Mouse (Mus musculus) ES-CJ7 (cell line): Measurements from ENCODE around the gene Cacna2d4.
"Not testable (repeated sequence)": the region's sequence is repeated elsewhere in the genome, so short reads cannot be mapped to it uniquely, and the experiment has no call there.

Source experiments
- DNase-seq: peaks from one replicate; pipeline ENCODE4 v3.0.0; 2011; ENCODE audit warnings: low read depth, low spot score

Gene Cacna2d4

DNA sequence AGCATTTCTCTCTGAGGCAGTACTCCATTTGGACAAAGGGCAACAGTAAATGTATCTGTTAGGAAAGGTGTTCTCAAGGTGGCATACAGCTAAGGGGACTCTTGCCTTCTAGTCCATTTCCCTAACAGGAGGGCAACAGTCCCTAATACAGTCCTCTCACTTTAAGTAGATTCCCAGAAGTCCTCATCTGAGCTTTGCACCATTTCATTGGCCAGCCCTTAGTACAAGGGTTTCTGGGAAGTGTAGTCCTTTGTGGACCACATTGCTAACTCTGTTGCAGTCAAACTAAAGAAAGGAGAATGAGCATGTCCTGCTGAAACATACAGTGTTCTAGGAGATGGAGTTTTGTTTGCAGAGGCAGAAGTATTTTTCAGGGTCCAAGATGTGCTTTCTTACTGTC, 105.1 kb downstream of the Cacna2d4 start:
- DNase-seq = peak; percentile 51

DNA sequence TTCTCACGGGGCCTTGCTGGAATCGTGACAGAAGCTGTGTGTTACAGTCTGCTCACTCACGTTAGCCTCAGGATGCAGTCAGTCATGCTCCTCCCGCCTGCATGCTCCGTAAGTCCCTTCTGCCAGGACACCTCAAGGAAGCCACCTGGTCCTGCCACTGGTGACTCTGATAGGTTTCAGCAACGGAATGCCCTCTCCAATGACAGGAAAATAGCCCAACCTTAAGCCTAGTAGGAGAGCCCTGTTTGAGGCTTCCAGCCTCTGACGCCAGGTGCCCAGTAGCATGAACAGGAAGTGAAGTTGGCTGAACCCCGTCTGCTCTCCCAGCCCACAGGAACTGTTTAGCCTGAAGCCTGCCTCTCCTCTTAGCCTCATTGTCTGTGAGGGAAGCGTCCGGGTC, 109.9 kb downstream of the Cacna2d4 start:
- no peak for DNase-seq

DNA sequence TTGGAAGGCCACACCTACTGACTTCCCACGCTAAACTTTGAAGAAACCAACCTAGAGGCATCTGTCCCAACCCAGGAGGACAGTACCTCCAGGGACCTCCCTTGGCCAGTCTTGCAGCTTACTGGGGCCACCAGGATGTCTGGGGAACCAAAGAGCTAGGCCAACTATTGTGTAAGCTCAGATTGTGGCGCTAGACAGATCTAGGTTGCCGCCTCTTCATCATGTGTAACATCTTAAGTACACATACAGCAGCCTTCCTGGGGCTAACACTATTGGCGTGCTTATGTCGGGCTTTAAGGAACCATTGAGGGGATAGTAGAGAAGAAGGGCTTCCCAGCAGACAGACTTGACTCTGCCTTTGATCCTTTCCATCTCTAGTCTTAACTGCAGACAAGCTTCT, 111.5 kb downstream of the Cacna2d4 start:
- no peak for DNase-seq

DNA sequence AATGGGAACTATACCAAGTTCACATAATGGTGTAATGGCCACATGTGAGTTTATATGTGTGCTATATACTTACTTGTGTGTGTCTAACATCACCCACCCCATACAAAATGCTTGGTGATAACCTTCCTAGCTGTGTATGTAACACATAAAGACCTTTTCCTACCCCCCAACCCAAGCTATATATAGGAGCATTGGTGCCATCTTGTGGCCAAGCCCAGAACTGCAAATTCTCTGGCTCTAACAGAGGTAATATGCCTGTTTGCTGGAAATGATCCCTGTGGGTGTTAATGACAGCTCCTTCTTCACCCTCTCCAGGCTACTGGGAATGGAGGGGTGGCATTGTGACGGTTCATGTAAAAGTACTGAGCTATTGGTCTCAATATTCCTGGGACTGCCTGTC, 111.9 kb downstream of the Cacna2d4 start:
- peak; percentile 77 for DNase-seq

DNA sequence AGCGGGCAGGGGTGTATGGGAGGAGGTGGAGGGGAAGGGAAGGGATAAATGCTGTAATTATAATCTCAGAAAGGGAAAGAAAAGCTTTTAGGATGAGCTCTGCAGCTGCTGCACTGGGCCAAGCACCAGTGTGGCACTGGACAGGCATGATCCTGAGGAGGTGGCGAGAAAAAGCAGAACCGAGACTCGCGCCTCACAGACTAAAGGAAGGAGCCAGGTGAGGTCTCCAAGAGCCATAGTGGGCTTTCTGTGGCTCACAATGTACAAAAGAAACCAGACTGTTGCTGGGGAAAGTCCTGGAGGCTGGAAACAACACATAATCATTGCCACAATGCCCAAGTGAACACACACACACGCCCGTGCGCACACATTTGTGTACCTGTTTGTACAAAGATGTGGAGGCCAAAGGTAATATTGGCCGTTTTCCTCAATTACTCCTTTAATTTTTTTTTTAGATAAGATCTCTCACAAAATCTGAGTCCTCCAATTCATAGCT, 114.4 kb downstream of the Cacna2d4 start:
- no peak for DNase-seq

DNA sequence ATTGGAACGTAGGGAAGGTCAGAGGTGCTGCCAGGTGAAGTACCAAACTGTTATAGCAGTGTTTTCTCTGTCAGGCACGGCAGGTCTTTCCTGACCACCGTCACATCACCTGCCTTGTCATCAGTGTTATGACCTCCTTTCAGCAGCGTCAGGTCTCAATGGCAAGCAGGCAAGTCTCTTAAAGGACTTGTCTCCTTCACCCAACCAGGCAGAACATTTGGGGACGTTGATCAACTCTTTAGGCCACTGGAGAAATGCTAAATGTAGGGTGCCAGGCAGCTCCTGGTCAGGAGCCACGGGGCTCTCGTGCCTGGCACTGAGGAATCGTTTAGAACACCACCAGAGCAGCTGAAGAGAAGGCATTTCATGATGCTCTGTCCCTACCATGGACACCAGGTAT, 115.3 kb downstream of the Cacna2d4 start:
- no peak for DNase-seq

DNA sequence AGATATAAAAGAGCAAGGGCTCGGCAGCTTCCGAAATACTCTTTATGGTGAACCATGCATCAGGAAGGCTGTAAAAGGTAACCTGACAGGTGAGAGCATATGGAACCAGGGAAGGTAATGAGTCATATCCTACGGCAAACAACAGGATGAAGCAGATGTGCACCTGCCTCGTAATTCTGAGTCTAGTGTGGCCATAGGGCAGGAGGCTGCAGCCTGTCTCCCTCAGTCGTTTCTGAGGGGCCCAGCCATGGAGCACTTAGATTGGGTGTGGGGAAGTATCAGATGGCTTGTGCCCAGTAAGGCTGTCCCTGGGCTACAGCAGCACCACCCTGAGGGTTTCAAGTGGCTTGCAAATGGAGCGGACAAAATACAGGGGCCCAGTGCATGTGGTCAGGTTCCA, 116.2 kb downstream of the Cacna2d4 start:
- DNase-seq = no peak

DNA sequence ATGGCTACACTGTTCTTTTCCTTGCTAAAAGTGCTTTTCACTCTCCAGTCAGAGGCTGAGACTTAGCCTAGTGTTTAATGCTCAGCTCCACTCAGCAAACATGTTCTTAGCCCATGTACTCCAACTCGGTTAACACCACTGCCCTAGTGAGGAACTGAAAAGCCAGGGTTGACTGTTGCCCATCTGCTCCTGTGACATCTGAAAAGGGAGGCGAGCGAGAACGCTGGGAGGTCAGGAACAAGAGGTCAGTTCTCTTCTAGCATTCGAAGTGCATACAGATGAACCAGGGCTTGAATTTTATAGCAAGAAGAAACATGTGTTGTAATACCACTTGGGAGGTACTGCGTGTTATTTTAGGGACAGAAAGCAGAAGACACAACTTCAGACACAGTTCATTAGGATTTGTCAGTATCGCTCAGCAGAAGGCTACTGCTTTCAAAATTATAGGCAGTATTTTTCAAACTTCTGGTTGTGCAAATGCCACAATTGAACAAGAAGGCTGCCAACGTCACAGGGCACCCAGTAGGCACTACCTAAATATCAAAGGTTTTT, 121.8 kb downstream of the Cacna2d4 start:
- no peak for DNase-seq

DNA sequence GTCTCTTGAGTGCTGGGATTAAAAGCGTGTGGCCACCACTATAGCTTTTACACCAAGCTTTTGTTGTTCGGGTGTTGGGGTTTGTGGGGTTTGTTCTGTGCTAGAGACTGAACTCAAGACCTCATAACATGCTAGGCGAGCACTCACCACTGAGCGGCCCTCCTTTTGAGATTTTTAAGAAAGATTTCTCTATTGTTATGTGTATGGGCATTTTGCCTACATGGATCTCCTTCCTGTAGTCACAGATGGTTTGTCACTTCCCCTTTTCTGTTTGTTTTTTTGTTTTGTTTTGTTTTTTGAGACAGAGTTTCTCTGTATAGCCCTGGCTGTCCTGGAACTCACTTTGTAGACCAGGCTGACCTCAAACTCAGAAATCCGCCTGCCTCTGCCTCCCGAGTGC, 123.9 kb downstream of the Cacna2d4 start:
- not testable (repeated sequence) for DNase-seq

DNA sequence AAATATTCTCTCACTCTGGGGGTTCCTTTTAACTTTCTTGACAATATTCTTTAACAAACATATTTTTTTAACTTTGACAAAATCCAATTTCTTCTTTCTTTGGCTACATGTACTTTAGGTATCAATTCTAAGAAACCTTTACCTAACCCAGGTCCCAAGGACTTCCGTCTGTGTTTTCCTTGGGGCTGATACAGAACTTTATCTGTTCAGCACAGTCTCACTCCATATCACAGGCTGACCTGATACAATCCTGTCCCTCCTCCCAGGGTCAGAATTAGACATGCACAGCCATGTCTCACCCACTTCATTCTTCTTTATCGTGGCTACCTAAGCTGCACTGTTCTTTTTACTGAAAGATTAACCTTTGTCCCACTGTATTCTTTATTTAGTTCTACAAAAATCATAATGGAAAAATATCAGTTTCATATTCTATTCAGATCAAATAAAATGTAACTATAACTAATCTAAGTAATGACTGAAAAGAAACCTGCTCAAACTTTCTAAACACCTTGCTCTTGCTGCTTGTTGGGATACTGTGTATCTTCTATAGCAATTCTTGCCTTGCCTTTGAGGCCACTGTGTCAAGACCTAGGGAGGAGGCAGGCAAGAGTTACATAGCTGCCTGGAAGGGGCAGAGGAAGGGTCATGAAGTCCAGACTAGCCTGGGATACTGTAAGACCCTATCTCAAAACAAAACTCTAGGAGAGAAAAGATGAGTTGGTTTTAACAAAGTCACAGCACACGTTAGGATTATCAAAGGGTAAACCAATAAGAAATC, 124.8 kb downstream of the Cacna2d4 start:
- DNase-seq = no peak

DNA sequence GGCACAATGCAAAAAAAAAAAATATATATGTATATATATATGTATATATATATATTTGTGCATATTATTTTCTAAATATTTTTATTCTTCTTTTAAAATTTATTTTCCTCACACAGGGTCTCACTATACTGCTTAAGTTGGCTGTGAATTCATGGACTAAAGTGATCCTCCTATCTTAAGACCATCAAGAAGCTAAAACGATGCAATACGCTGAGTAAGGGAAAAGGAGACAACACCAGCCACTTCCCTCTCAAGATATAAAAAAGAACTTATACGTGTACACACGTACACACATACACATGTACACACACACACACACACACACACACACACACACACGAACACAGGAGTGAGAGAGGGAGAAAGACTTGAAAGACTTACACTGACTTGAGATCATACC, 127.3 kb downstream of the Cacna2d4 start:
- DNase-seq = no peak

DNA sequence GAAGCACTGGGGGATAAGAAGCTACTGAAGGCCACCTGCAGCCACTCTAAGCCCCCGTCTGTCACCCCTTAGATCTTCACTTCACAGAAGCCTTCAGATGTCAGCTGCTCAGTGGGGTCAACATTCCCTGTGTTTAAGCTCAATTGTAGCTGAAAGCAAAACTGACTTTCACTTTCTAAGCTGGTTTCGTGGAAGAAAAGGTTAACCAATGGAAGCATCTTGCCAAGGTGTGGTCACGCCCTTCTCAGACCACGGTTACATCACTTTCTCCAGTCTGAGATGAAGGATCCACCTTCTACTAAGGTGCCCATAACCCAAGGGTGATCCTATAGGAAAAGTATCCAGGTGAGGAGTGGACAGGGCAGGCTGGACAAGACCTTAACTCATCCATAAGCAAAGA, 130.5 kb downstream of the Cacna2d4 start:
- not testable (repeated sequence) for DNase-seq

DNA sequence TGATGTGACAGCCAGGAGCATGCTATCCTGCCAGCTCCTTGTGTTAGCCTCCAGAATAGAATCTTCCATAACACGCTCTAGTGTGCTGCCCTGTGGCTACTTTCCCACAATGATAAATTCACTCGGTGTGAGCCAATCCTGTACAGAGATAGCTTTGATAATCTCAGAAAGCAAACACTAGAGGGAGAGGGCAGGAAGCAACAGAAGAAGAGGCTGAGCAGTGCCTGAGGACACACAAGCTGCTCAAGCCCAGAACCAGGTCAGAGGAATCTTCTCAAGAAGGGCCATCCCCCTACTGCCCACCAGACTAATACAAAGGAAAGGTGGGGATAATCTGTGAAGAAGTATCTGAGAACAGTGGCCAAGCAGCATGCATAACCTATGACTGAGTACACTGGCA, 131.1 kb downstream of the Cacna2d4 start:
- no peak for DNase-seq

DNA sequence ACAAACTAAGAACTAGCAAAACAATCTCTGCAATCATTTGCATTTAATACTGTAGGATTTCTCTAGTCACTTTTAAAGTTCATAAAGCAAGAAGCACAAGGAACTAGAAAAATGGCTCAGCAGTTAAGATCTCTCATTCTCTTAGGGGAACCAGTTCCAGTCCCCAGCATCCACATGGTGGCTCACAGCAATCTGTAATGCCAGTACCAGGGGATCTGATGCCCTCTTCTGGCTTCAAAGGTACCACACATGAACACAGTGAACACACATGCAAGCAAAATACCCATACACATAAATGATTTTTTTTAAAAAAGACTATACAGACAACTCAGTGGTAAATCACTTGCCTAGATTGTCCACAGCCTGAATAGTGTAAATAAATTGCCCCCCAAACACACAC, 135.3 kb downstream of the Cacna2d4 start:
- DNase-seq = no peak

DNA sequence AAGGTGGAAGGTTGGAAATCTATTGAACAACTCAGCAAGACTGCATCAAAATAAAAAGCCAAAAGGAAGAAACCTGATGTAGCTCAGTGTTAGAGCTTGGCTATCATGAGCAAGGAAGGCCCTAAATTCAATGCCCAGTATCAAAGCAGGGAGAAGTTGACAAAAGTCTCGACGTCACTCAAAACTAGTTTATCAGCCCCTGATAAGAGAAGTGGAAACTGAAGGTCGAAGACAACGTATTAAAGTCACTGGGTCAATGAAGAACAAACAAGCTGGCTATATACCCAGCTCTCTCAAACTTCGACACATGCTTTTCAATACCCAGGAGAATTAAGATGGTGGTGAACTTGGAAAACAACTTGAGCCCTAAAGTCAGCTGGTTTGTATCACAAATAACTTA, 135.9 kb downstream of the Cacna2d4 start:
- DNase-seq = no peak

DNA sequence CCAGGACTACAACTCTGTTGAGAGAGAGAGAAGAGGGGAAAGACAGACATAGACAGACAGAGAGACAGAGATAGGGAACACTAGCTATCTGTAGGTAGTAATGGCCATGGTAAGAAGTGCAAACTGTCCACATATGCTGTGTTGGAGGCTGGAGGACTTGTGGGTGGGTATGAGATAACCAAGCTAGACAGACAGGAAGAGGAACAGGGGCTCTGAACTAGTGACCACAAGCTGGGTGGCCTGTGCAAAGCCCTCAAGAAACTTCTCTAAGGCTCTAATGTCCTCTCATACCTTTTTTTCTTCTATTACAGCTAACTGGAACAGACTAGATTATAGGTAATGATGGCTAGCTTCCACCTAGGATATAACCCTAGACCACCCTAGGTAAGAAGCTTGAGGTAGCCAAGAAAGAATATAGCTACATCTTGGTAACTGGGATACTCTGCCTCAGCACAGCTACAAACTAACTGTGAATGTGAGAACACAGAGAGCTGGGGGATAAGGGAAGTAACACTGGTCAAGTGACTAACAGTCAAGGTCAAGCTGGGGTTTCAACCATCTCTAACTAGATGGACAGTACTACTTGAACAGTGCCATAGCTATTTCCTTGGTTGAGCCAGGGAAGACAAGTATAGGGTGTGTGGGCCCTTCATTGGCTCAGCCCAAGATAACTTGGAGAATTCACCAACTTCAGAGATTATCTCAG, 136.8 kb downstream of the Cacna2d4 start:
- no peak for DNase-seq

DNA sequence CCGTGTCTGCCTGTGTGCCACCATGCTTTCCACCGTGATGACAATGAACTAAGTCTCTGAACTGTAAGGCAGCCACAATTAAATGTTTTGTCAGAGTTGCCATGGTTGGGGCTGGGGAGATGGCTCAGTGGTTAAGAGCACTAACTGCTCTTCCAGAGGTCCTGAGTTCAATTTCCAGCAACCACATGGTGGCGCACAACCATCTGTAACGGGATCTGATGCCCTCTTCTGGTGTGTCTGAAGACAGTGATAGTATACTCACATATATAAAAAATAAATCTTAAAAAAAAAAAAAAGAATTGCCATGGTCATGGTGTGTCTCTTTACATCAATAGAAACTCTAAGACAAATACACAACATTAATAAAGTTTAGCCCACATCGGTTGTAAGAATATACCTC, 138.7 kb downstream of the Cacna2d4 start:
- DNase-seq = no peak

DNA sequence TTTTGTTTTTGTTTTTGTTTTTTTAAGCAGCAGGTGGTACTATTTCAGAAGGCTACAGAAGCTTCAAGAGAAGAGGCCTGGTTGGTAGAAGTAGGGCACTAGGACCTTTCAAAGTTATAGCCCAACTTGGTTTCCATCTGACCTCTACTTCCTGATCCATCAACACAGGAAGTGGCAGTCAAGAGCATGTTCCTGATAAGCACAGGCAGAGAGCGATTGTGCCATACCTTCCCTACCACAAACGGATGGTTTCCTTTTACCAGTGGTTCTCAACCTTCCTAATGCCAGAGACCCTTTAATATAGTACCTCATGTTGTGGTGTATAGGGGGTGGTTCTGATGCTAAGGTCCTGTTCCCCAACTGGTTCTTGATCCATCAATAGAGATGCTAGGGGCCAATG, 141.3 kb downstream of the Cacna2d4 start:
- DNase-seq = no peak

DNA sequence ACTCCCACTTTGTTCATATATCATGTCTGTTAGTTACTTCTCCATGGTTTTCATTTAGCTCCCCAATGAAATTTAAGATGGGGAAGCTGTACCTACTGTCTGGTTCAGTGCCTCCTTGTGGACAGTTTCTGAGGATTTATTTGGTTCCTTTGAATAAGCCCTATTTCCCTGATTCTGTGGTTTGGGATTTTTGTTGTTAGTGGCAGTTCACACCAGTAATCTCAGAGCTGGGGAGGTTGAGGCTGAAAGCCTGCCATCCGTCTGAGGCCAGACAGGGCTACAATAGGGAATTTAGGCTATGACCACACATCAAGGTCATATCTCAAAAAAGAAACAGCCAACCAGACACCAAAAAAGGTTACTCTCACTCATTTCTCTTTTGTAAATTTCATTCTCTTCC, 142.3 kb downstream of the Cacna2d4 start:
- DNase-seq = no peak

DNA sequence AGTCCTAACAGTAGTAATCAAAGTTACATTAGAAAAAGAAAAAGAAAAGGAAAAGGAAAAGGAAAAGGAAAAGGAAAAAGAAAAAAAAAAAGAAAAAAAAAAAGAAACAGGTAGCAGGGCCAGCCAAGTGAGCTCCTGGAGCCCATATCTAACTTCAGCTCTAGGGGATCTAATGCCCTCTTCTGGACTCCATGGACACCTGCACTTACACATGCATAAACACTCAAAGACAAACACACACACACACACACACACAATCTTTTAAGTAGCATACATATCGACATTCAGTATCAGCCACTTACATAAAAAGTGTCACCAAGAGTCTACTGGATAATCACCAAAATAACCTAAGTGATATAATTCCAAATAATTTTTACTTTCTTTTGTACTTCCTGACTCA, 149.3 kb downstream of the Cacna2d4 start:
- DNase-seq = peak; percentile 38

DNA sequence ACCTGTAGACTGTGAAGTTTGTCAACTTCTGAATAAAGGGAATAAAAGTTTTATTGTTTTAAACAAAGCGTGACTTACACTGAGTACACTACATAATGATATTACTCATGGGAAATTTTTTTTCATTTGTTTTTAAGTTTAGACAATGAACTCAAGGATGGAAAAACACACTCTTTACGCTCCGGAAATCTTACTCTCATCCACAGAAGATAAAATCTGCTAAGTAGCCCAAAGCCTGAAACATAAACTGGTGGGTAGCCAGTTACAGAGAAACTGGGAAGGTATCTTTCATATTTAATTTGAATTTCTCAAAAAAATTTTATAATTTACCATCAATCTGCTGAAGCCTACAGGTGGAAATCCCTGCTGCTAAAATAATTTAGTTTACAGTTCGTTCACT, 150.1 kb downstream of the Cacna2d4 start:
- no peak for DNase-seq

DNA sequence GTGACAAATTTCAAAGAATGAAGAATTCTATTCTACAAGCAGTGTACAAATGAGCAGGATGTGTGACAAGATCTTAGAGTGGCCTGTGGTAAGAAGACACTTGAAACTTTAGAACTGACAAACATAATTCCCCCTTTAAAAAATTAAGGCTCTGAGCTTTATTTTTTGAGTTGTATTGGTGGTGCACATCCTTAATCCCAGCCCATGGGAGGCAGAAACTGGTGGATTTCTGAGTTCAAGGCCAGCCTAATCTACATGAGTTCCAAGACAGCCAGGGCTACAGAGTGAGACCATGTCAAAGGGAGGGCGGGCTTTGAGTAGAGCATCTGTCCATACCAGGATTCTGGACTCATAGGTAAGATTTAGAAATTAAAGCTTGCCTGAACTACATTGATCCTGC, 150.5 kb downstream of the Cacna2d4 start:
- DNase-seq = no peak
